In the genomic region with DNA sequence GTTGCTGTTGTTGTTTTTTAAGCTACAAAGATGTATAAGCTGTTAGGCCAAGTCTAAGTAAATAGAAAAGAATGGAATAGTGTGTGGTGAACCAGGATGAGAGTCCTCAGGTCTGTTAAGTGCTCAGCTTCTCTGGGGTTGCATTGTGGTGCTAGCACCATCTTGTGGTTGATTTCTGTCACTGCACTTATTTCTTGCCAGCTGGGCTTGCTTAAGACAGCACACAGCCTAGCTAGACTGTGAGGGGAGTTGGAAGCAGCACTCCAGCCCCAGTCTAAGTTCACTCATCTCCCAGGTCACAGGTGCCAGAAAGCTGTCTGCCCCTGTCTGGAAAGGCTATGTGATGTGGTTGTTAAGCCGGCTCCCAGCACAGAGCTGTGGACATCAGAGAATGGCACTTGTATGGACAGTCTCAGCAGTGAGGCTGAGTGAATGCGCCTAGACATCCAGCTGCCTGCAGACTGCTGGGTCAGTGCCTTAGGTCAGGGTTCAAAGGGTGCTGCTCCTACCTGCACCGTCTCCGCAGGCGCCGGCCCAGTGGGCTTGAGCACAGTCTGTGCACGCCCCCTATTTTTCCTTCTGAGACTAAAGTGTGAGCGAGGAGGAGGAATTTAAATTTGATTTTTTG, we compare ENCODE assay signal across 1 mouse cellular context.
A peak's percentile ranks its signal among the peaks of the same experiment; 100 is the strongest.
TF ChIP-seq lines count a peak whose summit lies in the region.

No protein-coding gene starts in this region.

TF ChIP-seq in CH12.LX, 34 proteins besides CTCF, POLR2A, EP300 and RAD21 (continued from another document):
- TF ChIP-seq IRF4 (IDR thresholded peaks at IDR 0.05; ENCODE audit: low read depth, low read length) (0 out of 2 replicates have a peak, but pooled peaks have one; percentile 25), BHLHE40 (IDR thresholded peaks at IDR 0.05; ENCODE audit: low read depth, low read length) (no peak), ZNF384 (IDR thresholded peaks at IDR 0.05; ENCODE audit: low read depth, low read length) (no peak), SMC3 (IDR thresholded peaks at IDR 0.05; ENCODE audit: low read depth, low read length) (peak; percentile 79), ETS1 (conservative IDR thresholded peaks at IDR 0.05; ENCODE audit: low read depth, low read length) (no peak), MYC (IDR thresholded peaks at IDR 0.05; ENCODE audit: low read depth, low read length) (0 out of 2 replicates have a peak, but pooled peaks have one; percentile 46), CHD2 (IDR thresholded peaks at IDR 0.05; ENCODE audit: low read length) (no peak)
TF ChIP-seq in CH12.LX: peak in this region for 3.
